Mouse (Mus musculus) testis, adult 2 months (tissue): ENCODE data around the gene Ccdc82.

Source experiments
- CTCF ChIP-seq: fragments of 200-500 bp; IDR thresholded peaks from 2 replicates; pipeline ENCODE4 v1.5.1; 2012; ENCODE audit warnings: low read depth, mild to moderate bottlenecking, inconsistent platforms, low read length, moderate library complexity; ENCODE audit not compliant: control insufficient read depth, insufficient read depth, insufficient replicate concordance
- POLR2A ChIP-seq: fragments of 200-500 bp; IDR thresholded peaks from 2 replicates; pipeline ENCODE4 v1.6.1; 2012; ENCODE audit warnings: low read depth, mild to moderate bottlenecking, inconsistent platforms, low read length, moderate library complexity; ENCODE audit not compliant: control insufficient read depth

DNA sequence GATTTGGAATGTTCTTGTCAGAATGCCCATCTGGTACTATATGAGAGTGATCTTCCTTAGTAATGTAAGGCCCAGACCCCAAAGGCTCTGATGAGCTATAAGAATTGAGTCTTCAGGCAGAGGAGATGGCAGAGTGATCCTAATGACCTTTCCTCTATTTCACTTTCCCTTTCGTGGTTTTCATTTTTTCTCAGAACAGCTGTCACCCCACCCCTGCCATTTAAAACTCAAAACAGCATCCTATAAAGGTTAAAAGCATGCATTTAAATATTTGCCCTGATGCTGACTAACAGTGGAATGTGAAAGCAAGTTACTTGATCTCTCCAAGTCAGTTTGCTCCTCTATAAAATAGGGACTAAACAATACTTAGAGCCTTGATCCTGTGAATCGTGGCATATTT lies 40.7 kb downstream of the Ccdc82 start:
- TF ChIP-seq CTCF (no peak), POLR2A (no peak)
